Mouse (Mus musculus) heart, embryonic 15.5 days (tissue): Measurements from ENCODE around the gene Fam185a. TPM values are rescaled to one million over a fixed set of nuclear protein-coding genes. Genes with fewer than 3 reads are reported as not detected.

Experiments
- ATAC-seq: fragments of 200-750 bp; cut with Nextera tagmentation; replicated peaks from 2 replicates; pipeline ENCODE4 v1.8.0; 2017; ENCODE audit warnings: low read depth, moderate TSS enrichment; ENCODE audit not compliant: insufficient number of reproducible peaks, insufficient read depth, low FRiP score
- H3K27ac ChIP-seq: fragments of 300-500 bp; sonication (generic); 2 replicates; pipeline ENCODE4 v1.5.1; 2015; ENCODE audit warnings: mild to moderate bottlenecking, inconsistent platforms
- H3K27me3 ChIP-seq: fragments of 300-500 bp; sonication (generic); 2 replicates; pipeline ENCODE4 v1.6.1; 2015; ENCODE audit warnings: inconsistent platforms
- H3K36me3 ChIP-seq: fragments of 300-500 bp; sonication (generic); 2 replicates; pipeline ENCODE4 v1.6.1; 2015; ENCODE audit warnings: mild to moderate bottlenecking, inconsistent platforms
- H3K4me1 ChIP-seq: fragments of 300-500 bp; sonication (generic); replicated peaks from 2 replicates; pipeline ENCODE4 v1.6.1; 2015; ENCODE audit warnings: inconsistent platforms
- H3K4me2 ChIP-seq: fragments of 300-500 bp; sonication (generic); 2 replicates; pipeline ENCODE4 v1.6.1; 2015; ENCODE audit warnings: inconsistent platforms, mild to moderate bottlenecking, moderate library complexity
- H3K4me3 ChIP-seq: fragments of 300-500 bp; sonication (generic); 2 replicates; pipeline ENCODE4 v1.5.1; 2015; ENCODE audit warnings: mild to moderate bottlenecking, inconsistent platforms
- H3K9ac ChIP-seq: fragments of 300-500 bp; sonication (generic); 2 replicates; pipeline ENCODE4 v1.6.1; 2015; ENCODE audit warnings: mild to moderate bottlenecking, inconsistent platforms
- H3K9me3 ChIP-seq: fragments of 300-500 bp; sonication (generic); replicated peaks from 2 replicates; pipeline ENCODE4 v1.6.1; 2016; ENCODE audit warnings: inconsistent platforms
- WGBS: fragments of 180-500 bp; shearing (Covaris S2); methylation state at CpG from one replicate; pipeline ENCODE4 v1.1.7; 2015; ENCODE audit warnings: mixed read lengths; 5-methylcytosine and 5-hydroxymethylcytosine counted together
- polyA plus RNA-seq: library from polyadenylated mRNA; unstranded; fragments of >200 nt; fragmentation: Nextera tagmentation; extraction: Ambion mirVana; gene quantifications from 2 replicates; pipeline ENCODE4 v1.2.1, GENCODE M21; 2015

The Fam185a gene
- polyA plus RNA-seq, 1 experiment from 2014 or later = 8.5 TPM

DNA sequence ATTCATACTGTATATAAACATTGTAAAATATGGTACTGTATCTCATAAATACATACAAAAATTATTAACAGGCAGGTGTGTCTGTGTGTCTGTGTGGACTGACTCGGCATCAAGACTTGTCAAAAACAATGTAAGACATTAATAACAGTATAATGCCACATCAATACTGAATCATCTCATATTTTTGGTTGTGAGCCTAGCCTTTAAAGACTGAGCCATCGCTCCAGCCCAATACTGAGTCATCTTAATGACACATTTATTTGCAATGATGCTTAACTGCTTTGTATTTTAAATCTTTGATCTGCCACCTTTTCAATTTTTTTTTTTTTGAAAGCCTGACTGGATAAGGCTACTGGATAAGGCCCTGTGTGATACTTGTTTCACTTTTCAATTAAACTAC, 73.7 kb downstream of the Fam185a start:
- no peak for ATAC-seq
- WGBS = 89% methylated on average over 2 of the region's 2 CpGs
- no peak overlapping the region for H3K4me3 ChIP-seq
- no peaks in the 10 kb centered on the region for H3K9me3 ChIP-seq
- no peak overlapping the region for H3K27ac ChIP-seq
- no peak overlapping the region for H3K4me2 ChIP-seq
- peaks cover 10% of the 10 kb centered on the region; the same call in 1 of the 2 replicates for H3K4me1 ChIP-seq
- H3K9ac ChIP-seq = no peak overlapping the region
- H3K27me3 ChIP-seq = no peaks in the 10 kb centered on the region
- no peaks in the 10 kb centered on the region for H3K36me3 ChIP-seq

DNA sequence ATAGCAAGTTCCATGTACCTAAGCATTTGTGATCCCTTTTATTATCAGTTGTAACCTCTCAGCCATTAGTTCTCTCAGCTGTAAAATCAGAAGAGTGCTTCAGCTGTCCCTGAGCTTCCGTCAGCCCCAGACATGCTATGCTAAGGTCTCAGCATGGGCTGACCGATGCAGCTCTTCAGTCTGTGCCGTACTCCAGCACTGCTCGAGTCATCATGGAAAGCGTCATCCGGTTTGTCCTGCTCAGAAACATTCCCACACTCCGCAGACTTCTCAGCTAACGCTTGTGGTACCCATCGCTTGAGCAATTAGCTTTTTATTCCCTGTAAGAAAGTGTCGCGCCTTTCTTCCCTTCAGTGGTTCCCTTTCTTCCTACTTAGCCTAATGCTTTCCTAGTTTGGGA, 74.2 kb downstream of the Fam185a start:
- no peaks in the 10 kb centered on the region for H3K36me3 ChIP-seq
- H3K9ac ChIP-seq = no peak overlapping the region
- H3K27me3 ChIP-seq = no peaks in the 10 kb centered on the region
- peaks cover 10% of the 10 kb centered on the region; the same call in 1 of the 2 replicates for H3K4me1 ChIP-seq
- H3K4me2 ChIP-seq = no peak overlapping the region
- H3K27ac ChIP-seq = no peak overlapping the region
- no peaks in the 10 kb centered on the region for H3K9me3 ChIP-seq
- ATAC-seq = no peak
- H3K4me3 ChIP-seq = no peak overlapping the region
- WGBS = 75% methylated on average over 11 of the region's 11 CpGs

DNA sequence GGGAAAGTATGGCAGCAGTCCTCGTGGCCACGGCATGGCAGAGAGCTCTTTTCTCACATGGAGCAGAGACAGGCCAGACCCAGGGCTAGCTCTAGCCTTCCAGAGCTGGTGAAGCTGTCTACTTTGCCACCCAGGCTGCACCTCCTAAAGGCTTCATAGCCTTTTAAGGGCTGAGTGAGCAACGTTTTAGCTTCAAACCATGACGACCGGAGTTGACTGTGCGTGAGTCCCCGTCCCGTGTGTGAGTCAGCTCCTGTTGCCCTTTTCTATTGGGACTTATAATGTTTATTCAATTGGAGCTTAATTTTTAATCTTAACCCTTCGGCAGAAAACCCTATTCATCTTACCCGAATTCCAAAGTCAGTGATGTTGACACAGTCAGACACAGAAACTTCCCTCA, 75.4 kb downstream of the Fam185a start:
- ATAC-seq = no peak
- H3K27me3 ChIP-seq = no peaks in the 10 kb centered on the region
- H3K9me3 ChIP-seq = no peaks in the 10 kb centered on the region
- no peaks in the 10 kb centered on the region for H3K36me3 ChIP-seq
- no peak overlapping the region for H3K27ac ChIP-seq
- H3K9ac ChIP-seq = no peak overlapping the region
- peaks cover 7% of the 10 kb centered on the region; the same call in 1 of the 2 replicates for H3K4me1 ChIP-seq
- 73% methylated on average over 10 of the region's 10 CpGs for WGBS
- H3K4me2 ChIP-seq = no peak overlapping the region
- H3K4me3 ChIP-seq = no peak overlapping the region

DNA sequence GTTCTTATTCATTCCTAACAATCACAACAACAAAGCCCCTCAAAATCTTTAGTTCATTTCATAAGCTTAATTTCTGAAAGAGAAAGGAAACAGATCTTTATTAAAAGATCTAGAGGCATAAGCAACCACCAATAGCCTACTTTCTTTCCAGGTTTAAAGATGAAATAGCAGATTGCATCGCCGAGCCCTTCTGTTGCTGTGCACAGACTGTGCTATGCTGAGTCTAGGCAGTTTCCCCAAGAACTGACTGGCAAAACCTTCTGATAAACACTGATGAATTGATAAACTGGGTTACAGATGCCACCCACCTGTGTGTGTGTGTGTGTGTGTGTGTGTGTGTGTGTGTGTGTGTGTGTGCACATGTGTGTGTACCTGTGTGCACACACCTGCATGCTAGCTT, 76.2 kb downstream of the Fam185a start:
- Histone ChIP-seq H3K4me1 (peaks cover 6% of the 10 kb centered on the region; the same call in 1 of the 2 replicates), H3K9ac (no peak overlapping the region), H3K4me3 (no peak overlapping the region), H3K27ac (no peak overlapping the region), H3K27me3 (no peaks in the 10 kb centered on the region), H3K9me3 (no peaks in the 10 kb centered on the region), H3K4me2 (no peak overlapping the region), H3K36me3 (no peaks in the 10 kb centered on the region)
- no peak for ATAC-seq
- WGBS = 82% methylated on average over 2 of the region's 2 CpGs

DNA sequence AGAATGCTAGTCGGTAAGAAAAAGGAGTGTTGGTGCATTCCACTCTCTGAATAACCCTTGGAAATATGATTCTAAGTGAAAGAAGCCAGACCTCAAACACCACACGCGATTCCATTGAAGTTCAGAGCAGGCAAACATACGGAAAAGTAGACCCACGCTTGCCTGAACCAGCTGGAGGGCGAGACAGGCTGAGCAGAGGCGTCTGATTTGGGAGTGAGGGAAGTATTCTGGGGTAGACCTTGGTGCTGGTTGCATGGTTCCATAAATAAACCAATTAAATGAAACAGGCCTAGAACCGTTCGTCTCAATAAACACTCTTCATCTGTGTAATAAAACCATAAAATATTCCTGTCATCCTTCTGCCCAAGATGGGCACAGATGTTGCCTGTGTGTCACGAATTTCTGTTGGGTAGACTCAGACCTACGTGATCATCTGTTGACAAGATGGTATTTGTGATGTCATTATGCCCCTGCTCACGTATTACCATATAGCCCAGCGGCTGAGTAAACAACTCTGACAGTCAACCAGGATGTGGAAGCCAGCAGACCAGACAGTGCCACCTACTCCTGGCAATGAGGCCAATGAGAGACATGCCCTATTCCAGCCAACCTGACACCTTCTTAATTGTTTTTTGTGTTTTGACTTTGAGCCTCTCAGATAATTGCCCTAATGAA, 78.3 kb downstream of the Fam185a start:
- 87% methylated on average over 13 of the region's 13 CpGs for WGBS
- no peak overlapping the region for H3K4me2 ChIP-seq
- H3K9me3 ChIP-seq = no peaks in the 10 kb centered on the region
- H3K27ac ChIP-seq = no peak overlapping the region
- no peaks in the 10 kb centered on the region for H3K4me1 ChIP-seq
- H3K4me3 ChIP-seq = no peak overlapping the region
- no peak for ATAC-seq
- no peak overlapping the region for H3K9ac ChIP-seq
- no peaks in the 10 kb centered on the region for H3K27me3 ChIP-seq
- H3K36me3 ChIP-seq = no peaks in the 10 kb centered on the region

DNA sequence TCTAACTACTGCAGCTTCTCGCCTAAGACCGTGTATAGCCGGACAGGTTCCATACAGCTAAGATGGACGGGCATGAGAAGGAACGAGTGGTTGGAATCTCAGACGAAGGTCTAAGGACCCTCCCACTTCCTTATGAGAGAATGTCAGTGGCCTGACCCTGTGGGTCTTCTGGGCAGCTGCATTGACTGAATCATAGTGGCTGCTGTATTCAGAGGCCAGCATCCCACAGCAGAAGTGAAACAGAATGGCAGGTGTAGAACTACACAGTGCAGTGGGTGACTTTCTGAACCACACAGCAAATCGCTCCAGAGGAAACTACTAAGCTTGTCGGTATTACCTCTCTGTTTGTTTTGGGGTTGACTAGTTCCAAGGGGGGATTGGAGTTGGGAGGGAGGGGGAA, 80.4 kb downstream of the Fam185a start:
- H3K9ac ChIP-seq = no peak overlapping the region
- H3K4me1 ChIP-seq = no peaks in the 10 kb centered on the region
- WGBS = 78% methylated on average over 8 of the region's 8 CpGs
- H3K9me3 ChIP-seq = no peaks in the 10 kb centered on the region
- H3K36me3 ChIP-seq = no peaks in the 10 kb centered on the region
- no peak overlapping the region for H3K4me2 ChIP-seq
- no peak overlapping the region for H3K4me3 ChIP-seq
- H3K27me3 ChIP-seq = no peaks in the 10 kb centered on the region
- H3K27ac ChIP-seq = no peak overlapping the region
- ATAC-seq = no peak

DNA sequence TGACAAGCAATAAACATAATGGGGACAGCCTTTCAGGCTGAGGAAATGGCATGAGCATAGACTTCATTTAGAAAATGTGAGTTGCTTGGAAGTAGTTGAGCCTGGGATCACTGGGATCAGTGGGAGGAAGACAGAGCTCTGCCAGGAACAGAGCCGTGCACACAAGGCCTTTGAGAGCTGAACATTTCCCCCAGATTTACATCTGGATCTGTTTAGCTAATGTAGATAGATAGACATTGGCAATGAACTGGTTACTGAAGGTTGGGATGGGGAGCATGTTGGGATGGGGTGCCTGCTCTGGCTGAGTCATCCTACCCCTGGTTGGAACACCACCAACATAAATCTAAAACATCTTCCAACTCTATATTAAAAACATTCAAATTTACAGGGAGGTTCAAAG, 82.1 kb downstream of the Fam185a start:
- no peak overlapping the region for H3K27ac ChIP-seq
- no peaks in the 10 kb centered on the region for H3K9me3 ChIP-seq
- 51% methylated on average over 1 of the region's 1 CpGs for WGBS
- no peaks in the 10 kb centered on the region for H3K36me3 ChIP-seq
- no peaks in the 10 kb centered on the region for H3K4me1 ChIP-seq
- H3K4me2 ChIP-seq = no peak overlapping the region
- no peak overlapping the region for H3K9ac ChIP-seq
- no peak for ATAC-seq
- no peaks in the 10 kb centered on the region for H3K27me3 ChIP-seq
- no peak overlapping the region for H3K4me3 ChIP-seq

DNA sequence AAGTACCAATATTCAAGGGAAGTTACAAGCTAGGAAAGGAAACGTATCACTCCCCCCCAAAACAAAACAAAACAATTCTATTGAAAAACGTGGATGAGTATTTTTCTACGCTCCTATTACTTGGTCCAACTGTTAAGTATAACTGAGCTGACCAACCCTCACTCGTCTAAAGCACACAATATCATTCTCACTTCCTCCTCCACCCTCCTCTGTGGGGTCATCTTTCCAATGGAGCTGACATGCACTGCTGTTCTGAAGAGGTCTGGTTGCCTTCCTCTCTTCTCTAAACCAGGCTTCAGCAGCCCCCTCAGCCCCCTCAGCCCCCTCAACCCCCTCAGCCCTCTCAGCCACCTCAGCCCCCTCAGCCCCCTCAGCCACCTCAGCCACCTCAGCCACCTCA, 85.0 kb downstream of the Fam185a start:
- no peak for ATAC-seq
- no peaks in the 10 kb centered on the region for H3K27me3 ChIP-seq
- H3K36me3 ChIP-seq = no peaks in the 10 kb centered on the region
- H3K4me1 ChIP-seq = peaks cover 13% of the 10 kb centered on the region
- H3K9ac ChIP-seq = no peak overlapping the region
- H3K4me2 ChIP-seq = no peak overlapping the region
- no peak overlapping the region for H3K4me3 ChIP-seq
- no peak overlapping the region for H3K27ac ChIP-seq
- no peaks in the 10 kb centered on the region for H3K9me3 ChIP-seq
- 63% methylated on average over 4 of the region's 4 CpGs for WGBS

DNA sequence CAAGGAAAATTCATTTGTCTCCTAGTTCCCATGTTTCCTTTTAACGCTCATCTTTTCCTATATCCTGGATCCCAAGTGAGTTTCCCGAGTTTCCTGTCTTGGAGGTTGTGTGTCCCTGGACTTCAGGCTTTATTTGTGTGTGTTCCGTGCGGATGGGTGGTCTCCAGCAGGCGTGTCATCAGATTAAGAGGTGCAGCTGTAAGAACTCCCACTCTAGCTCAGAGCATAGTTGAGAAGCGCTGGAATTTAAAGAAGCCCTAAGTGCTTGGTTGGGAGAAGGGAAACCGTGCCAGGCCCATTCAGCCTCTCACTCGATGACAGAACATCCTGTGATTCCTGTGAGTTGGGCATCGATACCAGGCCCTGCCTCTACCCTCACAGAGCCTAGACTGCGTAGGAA, 88.6 kb downstream of the Fam185a start:
- no peak overlapping the region for H3K4me3 ChIP-seq
- H3K36me3 ChIP-seq = no peaks in the 10 kb centered on the region
- 28% methylated on average over 10 of the region's 10 CpGs for WGBS
- H3K4me2 ChIP-seq = no peak overlapping the region
- H3K9ac ChIP-seq = no peak overlapping the region
- no peak for ATAC-seq
- no peaks in the 10 kb centered on the region for H3K27me3 ChIP-seq
- no peaks in the 10 kb centered on the region for H3K9me3 ChIP-seq
- no peak overlapping the region for H3K27ac ChIP-seq
- peaks cover 13% of the 10 kb centered on the region for H3K4me1 ChIP-seq

DNA sequence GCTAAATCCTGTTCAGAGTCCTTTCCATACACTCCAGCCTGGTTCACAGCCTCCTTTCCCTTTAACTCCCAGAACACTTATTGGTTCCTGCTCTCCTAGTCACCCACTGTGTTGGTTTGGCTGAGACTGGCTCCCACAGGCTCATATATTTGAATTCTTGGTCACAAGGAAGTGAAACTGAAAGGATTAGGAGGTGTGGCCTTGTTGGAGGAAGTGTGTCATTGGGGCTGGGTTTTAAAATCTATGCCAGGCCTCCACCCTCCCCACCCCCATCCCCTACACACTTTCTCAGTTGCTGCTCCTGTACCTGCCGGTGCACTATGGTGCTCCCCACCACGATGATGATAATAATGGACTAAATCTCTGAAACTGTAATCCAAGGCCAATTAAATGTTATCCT, 92.8 kb downstream of the Fam185a start:
- H3K27me3 ChIP-seq = no peaks in the 10 kb centered on the region
- no peak overlapping the region for H3K27ac ChIP-seq

DNA sequence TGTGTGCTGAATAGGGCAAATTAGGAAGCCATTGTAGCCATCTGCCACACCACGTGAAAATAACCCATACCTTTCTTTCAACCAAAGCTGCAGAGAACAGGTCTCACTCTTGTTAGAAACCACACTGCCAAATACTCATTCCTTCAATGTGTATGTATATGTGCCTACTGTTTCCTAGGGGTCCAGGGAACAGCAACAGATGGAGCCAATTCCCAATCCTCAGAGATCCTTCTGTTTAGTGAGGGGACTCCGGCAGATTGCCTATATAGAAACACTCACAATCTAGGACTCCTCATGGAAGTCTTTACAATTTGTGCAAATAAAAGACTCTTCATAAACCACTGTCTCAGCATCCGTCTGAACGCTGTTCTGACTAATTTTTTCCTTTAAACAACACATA, 93.4 kb downstream of the Fam185a start:
- H3K9ac ChIP-seq = no peak overlapping the region
- ATAC-seq = no peak
- no peaks in the 10 kb centered on the region for H3K36me3 ChIP-seq
- peaks cover 6% of the 10 kb centered on the region for H3K4me1 ChIP-seq
- H3K4me2 ChIP-seq = no peak overlapping the region
- WGBS = 84% methylated on average over 4 of the region's 4 CpGs
- no peak overlapping the region for H3K27ac ChIP-seq
- no peaks in the 10 kb centered on the region for H3K9me3 ChIP-seq
- no peak overlapping the region for H3K4me3 ChIP-seq
- no peaks in the 10 kb centered on the region for H3K27me3 ChIP-seq

More for the DNA sequence above, 92.8 kb downstream of the Fam185a start:
- no peak for ATAC-seq
- Histone ChIP-seq H3K36me3 (no peaks in the 10 kb centered on the region), H3K4me2 (no peak overlapping the region), H3K9ac (no peak overlapping the region), H3K9me3 (no peaks in the 10 kb centered on the region), H3K4me1 (peaks cover 12% of the 10 kb centered on the region), H3K4me3 (no peak overlapping the region)
- 93% methylated on average over 2 of the region's 2 CpGs for WGBS

DNA sequence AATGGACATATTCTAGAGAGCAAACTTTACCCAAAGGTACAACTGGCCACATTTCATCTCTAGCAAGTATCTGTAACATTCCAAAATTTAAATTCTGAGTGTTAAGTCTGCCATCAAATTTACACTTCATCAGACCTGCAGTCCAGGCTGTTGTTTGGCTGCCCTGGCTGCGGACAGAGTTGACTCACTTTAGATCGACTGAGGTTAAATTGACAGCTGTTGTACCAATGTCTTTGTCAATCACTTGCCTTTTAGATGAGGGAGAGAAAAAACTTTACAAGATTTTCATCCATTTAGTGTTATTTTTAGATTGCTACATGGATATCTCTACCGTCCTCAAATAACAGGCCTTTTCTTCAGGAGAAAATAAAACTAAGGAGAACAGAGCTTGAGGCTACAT, 94.4 kb downstream of the Fam185a start:
- Histone ChIP-seq H3K27ac (no peak overlapping the region), H3K4me3 (no peak overlapping the region), H3K27me3 (no peaks in the 10 kb centered on the region), H3K4me2 (no peak overlapping the region), H3K4me1 (no peaks in the 10 kb centered on the region), H3K36me3 (no peaks in the 10 kb centered on the region), H3K9ac (no peak overlapping the region), H3K9me3 (no peaks in the 10 kb centered on the region)
- 73% methylated on average over 3 of the region's 3 CpGs for WGBS
- no peak for ATAC-seq
